8 mouse cellular contexts compared by ENCODE assay signal in genomic region chr2:59424729-59425128, GRCm38 (mm10). TPM values are rescaled to one million over a fixed set of nuclear protein-coding genes. Genes with fewer than 3 reads are reported as not detected.
DNase-seq lines count a peak whose midpoint lies in the region; TF ChIP-seq lines count a peak whose summit lies in the region.

No protein-coding gene starts in this region.

- H3K27ac ChIP-seq in gastrocnemius, adult 2 months = peak overlapping the region; percentile 77

- intact Hi-C loops in gastrocnemius, adult 2 months (cut with DNase I) = no loop called here

- peak; percentile 55 for TF ChIP-seq CTCF in gastrocnemius, adult 2 months (IDR thresholded peaks at IDR 0.05)

- DNase-seq in gastrocnemius, adult 2 months = no peak
- no peak for DNase-seq in gastrocnemius, adult 18-20 months (ENCODE audit: low spot score)
- peak; percentile 76 for DNase-seq in NIH3T3 (ENCODE audit: low read depth)
- peak; percentile 69 for DNase-seq in forelimb bud, embryonic 11.5 days (ENCODE audit: low read depth, low spot score)
- DNase-seq in kidney, postnatal 14 days = peak; percentile 59
- DNase-seq in lung, postnatal 4 days = peak; percentile 35 to 43
- DNase-seq in spleen, postnatal 14 days (ENCODE audit: low spot score in 2 of 2) = no peak
- DNase-seq in cerebellum, adult 11-12 months = no peak

- H3K4me3 ChIP-seq in gastrocnemius, adult 2 months = no peak overlapping the region

RNA-seq across cellular contexts. Expression of gene Dapl1, which starts 59.7 kb away (rescaled TPM):
- total RNA-seq in gastrocnemius, adult 2 months (2021) = not detected
- total RNA-seq in gastrocnemius, adult 18-20 months (2021) = not detected

Comparison
In these comparisons a context has a peak if more than half of its experiments do, and no peak if none do; other contexts are left out.
1. DNase-seq: peak in NIH3T3 (single experiment), forelimb bud, embryonic 11.5 days (single experiment), kidney, postnatal 14 days (single experiment) and lung, postnatal 4 days (2 of 2); none in gastrocnemius, adult 2 months (single experiment), gastrocnemius, adult 18-20 months (single experiment), spleen, postnatal 14 days (0 of 2) and cerebellum, adult 11-12 months (single experiment).